Mouse (Mus musculus) midbrain, embryonic 15.5 days (tissue): ENCODE measurements around the gene Apela. TPM values are rescaled to one million over a fixed set of nuclear protein-coding genes. Genes with fewer than 3 reads are reported as not detected.
"Not testable (repeated sequence)": the region's sequence is repeated elsewhere in the genome, so short reads cannot be mapped to it uniquely, and the experiment has no call there.

Source experiments
- ATAC-seq: fragments of 200-750 bp; cut with Nextera tagmentation; replicated peaks from 2 replicates; pipeline ENCODE4 v1.8.0; 2017; ENCODE audit warnings: moderate TSS enrichment
- H3K27ac ChIP-seq: fragments of 300-500 bp; sonication (generic); 2 replicates; pipeline ENCODE4 v1.5.1; 2015; ENCODE audit warnings: mild to moderate bottlenecking, inconsistent platforms
- H3K27me3 ChIP-seq: fragments of 300-500 bp; sonication (generic); replicated peaks from 2 replicates; pipeline ENCODE4 v1.6.1; 2015; ENCODE audit warnings: inconsistent platforms
- H3K36me3 ChIP-seq: fragments of 300-500 bp; sonication (generic); replicated peaks from 2 replicates; pipeline ENCODE4 v1.6.1; 2015; ENCODE audit warnings: inconsistent platforms
- H3K4me1 ChIP-seq: fragments of 300-500 bp; sonication (generic); 2 replicates; pipeline ENCODE4 v1.6.1; 2015; ENCODE audit warnings: inconsistent platforms
- H3K4me2 ChIP-seq: fragments of 300-500 bp; sonication (generic); 2 replicates; pipeline ENCODE4 v1.6.1; 2015; ENCODE audit warnings: inconsistent platforms, mild to moderate bottlenecking, moderate library complexity
- H3K4me3 ChIP-seq: fragments of 300-500 bp; sonication (generic); 2 replicates; pipeline ENCODE4 v1.5.1; 2015; ENCODE audit warnings: mild to moderate bottlenecking, inconsistent platforms
- H3K9ac ChIP-seq: fragments of 300-500 bp; sonication (generic); 2 replicates; pipeline ENCODE4 v1.6.1; 2015; ENCODE audit warnings: mild to moderate bottlenecking, inconsistent platforms
- H3K9me3 ChIP-seq: fragments of 300-500 bp; sonication (generic); 2 replicates; pipeline ENCODE4 v1.6.1; 2016; ENCODE audit warnings: inconsistent platforms
- WGBS: fragments of 180-500 bp; shearing (Covaris S2); methylation state at CpG from one replicate; pipeline ENCODE4 v1.1.7; 2015; ENCODE audit warnings: mixed read lengths; 5-methylcytosine and 5-hydroxymethylcytosine counted together
- polyA plus RNA-seq: library from polyadenylated mRNA; unstranded; fragments of >200 nt; fragmentation: Nextera tagmentation; extraction: Ambion mirVana; gene quantifications from 2 replicates; pipeline ENCODE4 v1.2.1, GENCODE M21; 2015

Apela gene
- polyA plus RNA-seq, 1 experiment from 2014 or later = 0.84 TPM

DNA sequence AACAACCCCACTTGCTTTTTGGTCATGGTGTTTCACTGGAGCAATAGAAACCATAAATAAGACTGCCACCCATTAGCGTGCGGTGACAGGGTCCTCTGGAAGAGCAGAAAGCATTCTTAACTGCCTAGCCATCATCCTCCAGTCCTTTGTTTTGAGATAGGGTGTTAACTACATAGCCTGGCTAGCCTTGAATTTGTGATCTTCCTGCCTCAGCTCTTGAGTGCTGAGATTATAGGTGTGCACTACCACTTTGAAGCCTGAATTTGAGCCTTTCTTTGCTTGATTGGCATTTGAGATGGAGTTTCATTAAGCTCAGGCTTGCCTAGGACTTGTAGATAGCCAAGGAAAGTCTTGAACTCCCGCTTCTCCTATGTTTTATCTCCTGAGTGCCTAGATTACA is 16.4 kb upstream of the Apela start:
- H3K9me3 ChIP-seq = no peaks in the 10 kb centered on the region
- no peak overlapping the region for H3K4me3 ChIP-seq
- H3K4me1 ChIP-seq = no peaks in the 10 kb centered on the region
- no peaks in the 10 kb centered on the region for H3K36me3 ChIP-seq
- ATAC-seq = no peak
- no peaks in the 10 kb centered on the region for H3K27me3 ChIP-seq
- no peak overlapping the region for H3K4me2 ChIP-seq
- no peak overlapping the region for H3K9ac ChIP-seq
- no peak overlapping the region for H3K27ac ChIP-seq
- WGBS = 96% methylated on average over 3 of the region's 3 CpGs

GRCm38 (mm10) chr8:65047801-65048200 is 10.7 kb upstream of the Apela start:
- no peak for ATAC-seq
- H3K27ac ChIP-seq = no peak overlapping the region
- H3K4me3 ChIP-seq = no peak overlapping the region
- H3K4me1 ChIP-seq = no peaks in the 10 kb centered on the region
- H3K9me3 ChIP-seq = no peaks in the 10 kb centered on the region
- H3K4me2 ChIP-seq = no peak overlapping the region
- no peak overlapping the region for H3K9ac ChIP-seq
- H3K27me3 ChIP-seq = no peaks in the 10 kb centered on the region
- H3K36me3 ChIP-seq = no peaks in the 10 kb centered on the region
- WGBS = 82% methylated on average over 4 of the region's 4 CpGs

GRCm38 (mm10) chr8:65047193-65047592 is 10.1 kb upstream of the Apela start:
- Histone ChIP-seq H3K4me3 (no peak overlapping the region), H3K4me2 (no peak overlapping the region), H3K4me1 (no peaks in the 10 kb centered on the region), H3K9ac (no peak overlapping the region), H3K9me3 (no peaks in the 10 kb centered on the region), H3K27me3 (no peaks in the 10 kb centered on the region), H3K36me3 (no peaks in the 10 kb centered on the region), H3K27ac (no peak overlapping the region)
- ATAC-seq = no peak
- 92% methylated on average over 4 of the region's 4 CpGs for WGBS

GRCm38 (mm10) chr8:65046565-65046964 is 9.4 kb upstream of the Apela start:
- Histone ChIP-seq H3K4me1 (no peaks in the 10 kb centered on the region), H3K4me2 (no peak overlapping the region), H3K36me3 (no peaks in the 10 kb centered on the region), H3K9ac (no peak overlapping the region), H3K27me3 (no peaks in the 10 kb centered on the region), H3K9me3 (no peaks in the 10 kb centered on the region), H3K4me3 (no peak overlapping the region), H3K27ac (no peak overlapping the region)
- ATAC-seq = no peak
- 36% methylated on average over 5 of the region's 5 CpGs for WGBS

GRCm38 (mm10) chr8:65034136-65034535 is 3.0 kb downstream of the Apela start:
- 47% methylated on average over 2 of the region's 2 CpGs for WGBS
- Histone ChIP-seq H3K4me2 (no peak overlapping the region), H3K36me3 (no peaks in the 10 kb centered on the region), H3K9ac (no peak overlapping the region), H3K4me1 (peaks cover 12% of the 10 kb centered on the region), H3K27me3 (no peaks in the 10 kb centered on the region), H3K27ac (no peak overlapping the region), H3K9me3 (no peaks in the 10 kb centered on the region), H3K4me3 (no peak overlapping the region)
- ATAC-seq = no peak

DNA sequence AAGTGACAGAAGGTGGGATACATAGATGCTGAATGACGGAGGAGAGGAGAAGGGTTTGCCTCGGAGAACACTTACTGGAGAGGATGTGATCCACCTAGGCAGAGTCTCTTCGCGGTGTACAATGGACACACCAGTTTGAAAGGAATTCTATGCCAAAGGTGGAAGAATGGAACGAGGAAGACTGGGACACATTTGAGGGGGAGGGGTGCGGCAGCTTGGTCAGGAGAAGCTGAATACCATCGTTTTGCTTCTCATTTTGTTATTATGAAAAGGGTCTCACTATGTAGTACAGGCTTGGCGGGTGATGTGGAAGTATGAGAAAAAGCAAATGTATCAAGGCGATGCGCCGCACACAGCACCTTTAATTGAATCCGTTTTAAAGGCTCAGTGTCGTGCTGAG is 4.1 kb downstream of the Apela start:
- Histone ChIP-seq H3K9me3 (no peaks in the 10 kb centered on the region), H3K4me3 (no peak overlapping the region), H3K9ac (no peak overlapping the region), H3K4me1 (peaks cover 12% of the 10 kb centered on the region), H3K36me3 (no peaks in the 10 kb centered on the region), H3K27me3 (no peaks in the 10 kb centered on the region), H3K27ac (no peak overlapping the region), H3K4me2 (no peak overlapping the region)
- no peak for ATAC-seq
- 82% methylated on average over 13 of the region's 13 CpGs for WGBS

- Histone ChIP-seq H3K4me3 (no peak overlapping the region), H3K9me3 (no peaks in the 10 kb centered on the region), H3K36me3 (no peaks in the 10 kb centered on the region), H3K9ac (no peak overlapping the region), H3K27me3 (no peaks in the 10 kb centered on the region), H3K4me2 (no peak overlapping the region), H3K27ac (no peak overlapping the region), H3K4me1 (peaks cover 10% of the 10 kb centered on the region)
- 87% methylated on average over 1 of the region's 1 CpGs for WGBS
- ATAC-seq = no peak
These were observed 5.0 kb downstream of the Apela start for GRCm38 (mm10) chr8:65032107-65032506.

GRCm38 (mm10) chr8:65030735-65031485 is 6.2 kb downstream of the Apela start:
- no peak overlapping the region for H3K9ac ChIP-seq
- H3K27ac ChIP-seq = no peak overlapping the region
- ATAC-seq = no peak
- H3K4me1 ChIP-seq = peaks cover 7% of the 10 kb centered on the region; the same call in 1 of the 2 replicates
- no peaks in the 10 kb centered on the region for H3K9me3 ChIP-seq
- no peak overlapping the region for H3K4me2 ChIP-seq
- H3K27me3 ChIP-seq = no peaks in the 10 kb centered on the region
- no peak overlapping the region for H3K4me3 ChIP-seq
- H3K36me3 ChIP-seq = no peaks in the 10 kb centered on the region
- 81% methylated on average over 4 of the region's 4 CpGs for WGBS

- no peak overlapping the region for H3K9ac ChIP-seq
- WGBS = 94% methylated on average over 4 of the region's 4 CpGs
- H3K27me3 ChIP-seq = no peaks in the 10 kb centered on the region
- H3K4me2 ChIP-seq = no peak overlapping the region
- ATAC-seq = no peak
- no peak overlapping the region for H3K27ac ChIP-seq
- no peaks in the 10 kb centered on the region for H3K9me3 ChIP-seq
- no peak overlapping the region for H3K4me3 ChIP-seq
- no peaks in the 10 kb centered on the region for H3K36me3 ChIP-seq
- H3K4me1 ChIP-seq = no peaks in the 10 kb centered on the region
These were observed 7.4 kb downstream of the Apela start for GRCm38 (mm10) chr8:65029776-65030175.

DNA sequence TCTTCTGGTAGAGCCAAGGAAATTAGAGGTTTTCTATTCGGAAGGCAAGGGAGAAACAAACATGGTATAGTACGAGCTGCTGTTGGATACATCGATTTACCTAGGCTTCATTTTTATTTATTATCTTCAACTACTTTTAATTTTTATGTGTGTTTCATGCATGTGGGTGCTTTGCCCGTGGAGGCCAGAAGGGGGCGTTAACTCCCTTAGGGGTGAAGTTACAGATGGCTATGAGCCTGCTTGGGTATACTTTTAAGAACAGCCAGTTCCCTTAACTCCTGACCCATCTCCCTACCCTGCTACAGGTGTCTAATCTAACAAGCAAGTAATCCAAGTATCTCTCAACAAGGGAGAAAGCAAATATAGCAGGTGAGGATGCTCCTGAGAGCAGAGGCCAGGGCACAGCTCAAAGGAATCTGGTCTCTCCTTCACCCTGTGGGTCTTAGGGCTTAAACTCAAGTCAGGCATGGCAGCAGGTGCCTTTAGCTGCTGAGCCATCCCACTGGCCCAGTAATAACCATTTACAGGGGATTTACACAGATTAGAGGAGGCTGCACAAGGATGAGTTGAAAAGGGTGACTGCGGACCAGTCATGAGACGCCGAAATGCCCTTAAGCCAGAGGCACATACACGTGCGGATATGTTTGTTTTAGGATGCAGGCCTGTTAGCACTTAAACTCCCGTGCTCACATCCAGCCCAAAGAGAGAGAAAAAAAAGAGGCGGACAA is 8.0 kb downstream of the Apela start:
- Histone ChIP-seq H3K4me1 (no peaks in the 10 kb centered on the region), H3K9ac (no peak overlapping the region), H3K27me3 (no peaks in the 10 kb centered on the region), H3K27ac (no peak overlapping the region), H3K9me3 (no peaks in the 10 kb centered on the region), H3K4me2 (no peak overlapping the region), H3K4me3 (no peak overlapping the region), H3K36me3 (no peaks in the 10 kb centered on the region)
- 73% methylated on average over 12 of the region's 12 CpGs for WGBS
- ATAC-seq = no peak

DNA sequence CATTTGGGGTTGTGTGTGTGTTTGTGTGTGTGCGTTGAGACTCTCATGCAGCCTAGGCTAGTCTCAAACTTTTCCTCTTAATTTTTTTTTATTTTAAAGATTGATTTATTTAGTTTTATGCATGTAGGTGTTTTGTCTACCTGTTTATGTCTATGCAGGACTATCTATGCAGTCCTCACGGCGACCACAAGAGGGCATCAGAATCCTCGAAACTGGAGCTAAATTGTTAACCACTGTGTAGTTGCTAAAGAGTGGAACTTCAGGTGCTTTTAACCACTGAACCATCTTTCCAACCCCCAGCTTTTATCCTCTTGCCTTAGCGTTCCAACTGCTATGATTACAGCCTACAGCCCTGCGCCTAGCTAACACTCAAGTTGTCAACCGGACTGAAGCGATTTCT is 14.7 kb downstream of the Apela start:
- 52% methylated on average over 8 of the region's 8 CpGs for WGBS
- no peak overlapping the region for H3K4me3 ChIP-seq
- H3K4me1 ChIP-seq = no peaks in the 10 kb centered on the region
- H3K9me3 ChIP-seq = no peaks in the 10 kb centered on the region
- no peaks in the 10 kb centered on the region for H3K36me3 ChIP-seq
- H3K4me2 ChIP-seq = no peak overlapping the region
- no peaks in the 10 kb centered on the region for H3K27me3 ChIP-seq
- peak; percentile 67; the same call in 1 of the 2 replicates for ATAC-seq
- H3K9ac ChIP-seq = no peak overlapping the region
- H3K27ac ChIP-seq = no peak overlapping the region

DNA sequence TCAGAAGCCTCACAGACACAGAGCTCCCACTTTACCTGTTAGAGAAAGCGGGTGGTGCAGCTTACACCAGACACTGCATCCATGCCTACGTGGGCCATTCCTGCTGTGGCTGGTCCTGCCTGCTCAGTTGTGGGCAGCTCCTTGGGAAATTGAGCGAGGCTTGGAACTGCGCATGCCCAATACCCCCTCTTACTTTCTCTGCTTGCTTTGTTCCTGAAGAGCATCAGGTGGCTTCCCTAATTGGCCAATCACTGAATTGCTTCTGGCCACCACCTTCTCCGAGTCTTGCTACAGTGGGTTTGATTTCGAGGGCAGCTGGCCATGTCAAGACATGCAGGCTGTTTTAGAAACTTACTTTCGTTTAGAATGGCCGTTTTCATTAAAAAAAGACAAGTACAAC is 18.7 kb downstream of the Apela start, which contains the start of the genes Trim61 and Trim60:
Gene Trim61, minus strand, starts transcription at position 101 of the 400 bp plus-strand sequence.
Gene Trim60, minus strand, starts transcription at position 162 of the 400 bp plus-strand sequence.
- H3K27me3 ChIP-seq = no peaks in the 10 kb centered on the region
- no peaks in the 10 kb centered on the region for H3K9me3 ChIP-seq
- H3K4me2 ChIP-seq = no peak within 1 kb of the TSS
- ATAC-seq = no peak
- H3K4me1 ChIP-seq = no peaks in the 10 kb centered on the region
- 91% methylated on average over 8 of the region's 8 CpGs for WGBS
- no peak within 1 kb of the TSS for H3K9ac ChIP-seq
- H3K27ac ChIP-seq = no peak within 1 kb of the TSS
- no peak within 1 kb of the TSS for H3K4me3 ChIP-seq
- H3K36me3 ChIP-seq = no peaks in the 10 kb centered on the region

- H3K4me3 ChIP-seq, ATAC-seq, H3K27me3 ChIP-seq, H3K36me3 ChIP-seq, H3K9me3 ChIP-seq, H3K4me2 ChIP-seq, H3K4me1 ChIP-seq, H3K9ac ChIP-seq, H3K27ac ChIP-seq: not testable (repeated sequence)
- WGBS = 72% methylated on average over 6 of the region's 6 CpGs
These were observed 29.5 kb downstream of the Apela start for GRCm38 (mm10) chr8:65007616-65008015.
